In genomic region chr1:16006888-16007287, GRCm38 (mm10) we compare ENCODE assay signal across 22 mouse cellular contexts.
DNase-seq lines count a peak whose midpoint lies in the region; TF ChIP-seq lines count a peak whose summit lies in the region.
"Had no signal": no experiment of that assay in that cellular context is flagged by ENCODE, and none has a peak within 500 bp of the region (broad histone marks: within the 10 kb centered on the region; RNA-seq: fewer than 3 reads in every experiment).

No protein-coding gene starts in this region.

- H3K79me2 ChIP-seq in MEL (ENCODE audit: control insufficient read depth, insufficient read depth, low read length, poor library complexity), result no peaks in the 10 kb centered on the region

- H3K27ac ChIP-seq in kidney, adult 2 months (ENCODE audit: insufficient read depth, low read depth, low read length), result no peak overlapping the region
- no peak overlapping the region for H3K27ac ChIP-seq in MEL (ENCODE audit: control insufficient read depth, low read depth, low read length)
- H3K27ac ChIP-seq: forebrain, embryonic 10.5 days; heart, embryonic 10.5 days; hindbrain, embryonic 12.5 days; kidney, embryonic 15.5 days; liver, embryonic 12.5 days; lung, embryonic 15.5 days; macrophage had no signal

- H3K27me3 ChIP-seq in kidney, adult 2 months (replicated peaks; ENCODE audit: control insufficient read depth, insufficient read depth, low read length), result no peaks in the 10 kb centered on the region
- H3K27me3 ChIP-seq in MEL (ENCODE audit: control insufficient read depth in 1 of 2, insufficient read depth in 2 of 2, low read length in 2 of 2), result no peaks in the 10 kb centered on the region
- H3K27me3 ChIP-seq: hindbrain, embryonic 12.5 days; kidney, embryonic 15.5 days; liver, embryonic 12.5 days; lung, embryonic 15.5 days had no signal

- no peak for TF ChIP-seq POLR2A in kidney, adult 2 months (IDR thresholded peaks at IDR 0.05; ENCODE audit: low read depth, low read length)
- no peak for TF ChIP-seq POLR2A in MEL (IDR thresholded peaks at IDR 0.05; ENCODE audit: control insufficient read depth in 1 of 2, insufficient read depth in 1 of 2, low read depth in 1 of 2, low read length in 2 of 2, poor library complexity in 1 of 2)

- DNase-seq in kidney, postnatal 10 days, result peak; percentile 6
- DNase-seq in kidney, adult 2 months, result no peak
- DNase-seq in thymus, postnatal 4 days, result peak; percentile 40
- no peak for DNase-seq in thymus, adult 18-20 months
- peak; percentile 8 for DNase-seq in MEL (ENCODE audit: low read depth, low spot score)
- no peak for DNase-seq in left cerebral cortex, postnatal 14 days (ENCODE audit: low spot score in 2 of 2)
- DNase-seq in cerebellum, adult 11-12 months, result no peak
- DNase-seq: adrenal gland, postnatal 25 days; cerebellum, adult 2 months; cerebellum, postnatal 36 days; forebrain, postnatal 0 days; gastrocnemius, postnatal 36 days; heart, postnatal 10 days; layer of hippocampus, postnatal 36 days; right cerebral cortex, postnatal 4 days had no signal

- no peak overlapping the region for H3K9ac ChIP-seq in MEL (ENCODE audit: control insufficient read depth, low read depth, low read length, poor library complexity, severe bottlenecking)
- H3K9ac ChIP-seq: forebrain, postnatal 0 days; hindbrain, embryonic 12.5 days; kidney, embryonic 15.5 days; liver, embryonic 12.5 days; lung, embryonic 15.5 days had no signal

- intact Hi-C loops in left cerebral cortex, postnatal 14 days (cut with DNase I), result no loop called here

- H3K36me3 ChIP-seq in kidney, adult 2 months (ENCODE audit: control insufficient read depth, insufficient read depth, low read length), result no peaks in the 10 kb centered on the region
- no peaks in the 10 kb centered on the region for H3K36me3 ChIP-seq in MEL (ENCODE audit: control insufficient read depth in 1 of 2, insufficient read depth in 2 of 2, low read length in 2 of 2)
- H3K36me3 ChIP-seq: forebrain, embryonic 10.5 days; heart, embryonic 10.5 days; hindbrain, embryonic 12.5 days; kidney, embryonic 15.5 days; liver, embryonic 12.5 days; lung, embryonic 15.5 days had no signal

- TF ChIP-seq CTCF in kidney, adult 2 months (conservative IDR thresholded peaks at IDR 0.05; ENCODE audit: insufficient read depth, insufficient read length, low read depth, low read length), result no peak; the same call in 1 of the 2 replicates
- peak; percentile 10 to 32 (median 22); a peak in 4 of 6 replicates for TF ChIP-seq CTCF in MEL (IDR thresholded peaks at IDR 0.05 in 2 of 3, conservative IDR thresholded peaks at IDR 0.05 in 1 of 3; ENCODE audit: control insufficient read depth in 1 of 3, insufficient read depth in 1 of 3, low read depth in 2 of 3, low read length in 3 of 3, poor library complexity in 1 of 3, severe bottlenecking in 1 of 3)

- H3K4me3 ChIP-seq in kidney, adult 2 months (ENCODE audit: insufficient read depth, low read depth, low read length), result no peak overlapping the region
- H3K4me3 ChIP-seq in MEL (ENCODE audit: control insufficient read depth in 1 of 2, insufficient read depth in 1 of 2, low read depth in 2 of 2, low read length in 2 of 2), result no peak overlapping the region
- H3K4me3 ChIP-seq: forebrain, embryonic 10.5 days; heart, embryonic 10.5 days; hindbrain, embryonic 12.5 days; kidney, embryonic 15.5 days; liver, embryonic 12.5 days; lung, embryonic 15.5 days had no signal

- no peaks in the 10 kb centered on the region for H3K4me1 ChIP-seq in kidney, adult 2 months (ENCODE audit: control insufficient read depth, insufficient read depth, low read length)
- no peaks in the 10 kb centered on the region for H3K4me1 ChIP-seq in MEL (ENCODE audit: control insufficient read depth in 1 of 2, insufficient read depth in 2 of 2, low read length in 2 of 2)
- H3K4me1 ChIP-seq: forebrain, embryonic 10.5 days; heart, embryonic 10.5 days; hindbrain, embryonic 12.5 days; kidney, embryonic 15.5 days; liver, embryonic 12.5 days; lung, embryonic 15.5 days had no signal

- TF ChIP-seq RAD21 in MEL (IDR thresholded peaks at IDR 0.05; ENCODE audit: low read depth, low read length), result peak; percentile 11; the same call in 1 of the 2 replicates

- H3K9me3 ChIP-seq in MEL (replicated peaks; ENCODE audit: insufficient read depth, low read length), result no peaks in the 10 kb centered on the region
- H3K9me3 ChIP-seq: forebrain, embryonic 10.5 days; heart, embryonic 10.5 days; hindbrain, embryonic 12.5 days; kidney, embryonic 15.5 days; liver, embryonic 12.5 days; lung, embryonic 15.5 days had no signal

- no peak for TF ChIP-seq EP300 in MEL (IDR thresholded peaks at IDR 0.05; ENCODE audit: low read depth in 1 of 2, low read length in 2 of 2)

- 86% methylated on average over 2 of the region's 2 CpGs for WGBS in kidney, adult 2 months

TF ChIP-seq in MEL, 35 proteins besides CTCF, POLR2A, EP300 and RAD21:
- TF ChIP-seq SMC3 (IDR thresholded peaks at IDR 0.05; ENCODE audit: low read depth, low read length) (peak; percentile 37; the same call in 1 of the 2 replicates), ZMIZ1 (IDR thresholded peaks at IDR 0.05; ENCODE audit: low read depth, low read length) (no peak)

Comparison
In these comparisons a context has a peak if more than half of its experiments do, and no peak if none do; other contexts are left out.
1. DNase-seq: peak in kidney, postnatal 10 days (single experiment), thymus, postnatal 4 days (single experiment) and MEL (single experiment); none in kidney, adult 2 months (single experiment), thymus, adult 18-20 months (0 of 2), left cerebral cortex, postnatal 14 days (0 of 2) and cerebellum, adult 11-12 months (single experiment).